Mouse (Mus musculus) mesoderm, embryonic 11.5 days (tissue): ENCODE data around the gene Best1.

Experiments used
- DNase-seq: peaks from one replicate; pipeline ENCODE4 v3.0.0-alpha.2; 2012; ENCODE audit warnings: low read depth, low spot score

Gene Best1

GRCm38 (mm10) chr19:10001206-10001969, at the start of gene Best1, which contains the start of gene Rab3il1:
TSS of gene Best1 (minus strand) at chr19:10001633.
TSS of gene Rab3il1 (plus strand) at chr19:10001669.
- DNase-seq: no peak

GRCm38 (mm10) chr19:10050438-10050837, 49.0 kb upstream of the Best1 start:
- no peak for DNase-seq

GRCm38 (mm10) chr19:10049533-10049932, 48.1 kb upstream of the Best1 start:
- no peak for DNase-seq

- no peak for DNase-seq
Measured at GRCm38 (mm10) chr19:10046983-10047382, 45.5 kb upstream of the Best1 start.

- DNase-seq: no peak
Measured at GRCm38 (mm10) chr19:10046346-10046745, 44.9 kb upstream of the Best1 start.

GRCm38 (mm10) chr19:10045707-10046106, 44.3 kb upstream of the Best1 start:
- DNase-seq: no peak

- no peak for DNase-seq
Measured at GRCm38 (mm10) chr19:10043643-10044042, 42.2 kb upstream of the Best1 start.

GRCm38 (mm10) chr19:10042816-10043215, 41.4 kb upstream of the Best1 start:
- no peak for DNase-seq

GRCm38 (mm10) chr19:10042232-10042631, 40.8 kb upstream of the Best1 start:
- DNase-seq: no peak

- peak; percentile 73 for DNase-seq
Measured at GRCm38 (mm10) chr19:10041388-10042148, 40.1 kb upstream of the Best1 start, which contains the start of gene Fads3. TSS of gene Fads3 (plus strand) at chr19:10041569.

- no peak for DNase-seq
Measured at GRCm38 (mm10) chr19:10040866-10041387, 39.5 kb upstream of the Best1 start.

GRCm38 (mm10) chr19:10039615-10040014, 38.2 kb upstream of the Best1 start:
- DNase-seq: no peak

- DNase-seq: no peak
Measured at GRCm38 (mm10) chr19:10038910-10039309, 37.5 kb upstream of the Best1 start.

- no peak for DNase-seq
Measured at GRCm38 (mm10) chr19:10038364-10038763, 36.9 kb upstream of the Best1 start.

GRCm38 (mm10) chr19:10037534-10037933, 36.1 kb upstream of the Best1 start:
- DNase-seq: no peak

- peak; percentile 86 for DNase-seq
Measured at GRCm38 (mm10) chr19:10034785-10035447, 33.5 kb upstream of the Best1 start.

GRCm38 (mm10) chr19:10034356-10034755, 32.9 kb upstream of the Best1 start:
- no peak for DNase-seq

- peak; percentile 70 for DNase-seq
Measured at GRCm38 (mm10) chr19:10033211-10033973, 32.0 kb upstream of the Best1 start.

- no peak for DNase-seq
Measured at GRCm38 (mm10) chr19:10029746-10030145, 28.3 kb upstream of the Best1 start.

GRCm38 (mm10) chr19:10025169-10025875, 23.9 kb upstream of the Best1 start:
- DNase-seq: peak; percentile 55
